Mouse (Mus musculus) inflammation-experienced regulatory T-cells, adult 6 months (primary cell): ENCODE measurements around the gene Olfr390. TPM values are rescaled to one million over a fixed set of nuclear protein-coding genes. Genes with fewer than 3 reads are reported as not detected.

Source experiments
- ATAC-seq: one replicate; pipeline ENCODE4 v1.8.0; 2017
- polyA plus RNA-seq, 3 experiments: library from polyadenylated mRNA; unstranded; fragments of 100-300 nt; shearing (Covaris generic); gene quantifications; one replicate each; pipeline ENCODE4 v1.2.1; 2017

The Olfr390 gene
- polyA plus RNA-seq: not detected

DNA sequence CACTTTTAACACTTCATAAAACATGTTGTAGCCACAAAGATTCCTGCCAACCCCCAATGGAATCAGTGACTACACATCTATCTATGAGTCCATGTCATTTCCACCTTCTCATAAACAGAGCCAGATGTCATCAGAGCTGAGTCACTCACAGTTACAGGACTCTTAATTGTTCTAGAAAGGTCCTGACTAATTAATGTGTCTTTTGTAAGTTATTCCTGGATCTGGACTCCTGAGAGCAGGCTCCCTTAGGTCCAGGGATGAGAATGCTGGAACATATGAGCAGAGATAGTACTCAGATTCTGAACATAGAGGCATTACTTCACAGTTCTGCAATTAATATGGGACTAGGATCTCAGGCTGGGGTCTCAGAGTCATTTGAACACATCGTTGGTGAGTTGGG, at the start of gene Olfr390:
TSS of gene Olfr390 (plus strand) at position 301 of the 400 bp plus-strand sequence.
- ATAC-seq: no peak

DNA sequence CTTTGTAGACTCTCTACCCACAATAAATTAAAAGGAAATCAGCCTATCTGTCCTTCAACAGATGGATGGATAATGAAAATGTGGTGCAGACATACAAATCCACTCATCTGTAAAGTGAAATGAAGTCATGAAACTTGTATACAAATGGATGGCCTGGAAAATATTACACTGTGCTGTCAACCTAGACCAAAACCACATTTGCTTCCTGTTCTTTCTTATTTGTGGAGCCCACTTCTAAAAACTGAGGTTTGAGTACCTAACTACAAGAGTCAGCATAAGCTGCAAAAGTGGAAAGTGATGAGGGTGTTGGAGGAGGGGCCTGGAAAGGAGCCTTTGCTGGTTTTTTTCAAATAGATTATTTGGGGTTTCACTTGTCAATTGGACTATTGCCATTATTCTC, 23.6 kb upstream of the Olfr390 start:
- no peak for ATAC-seq

DNA sequence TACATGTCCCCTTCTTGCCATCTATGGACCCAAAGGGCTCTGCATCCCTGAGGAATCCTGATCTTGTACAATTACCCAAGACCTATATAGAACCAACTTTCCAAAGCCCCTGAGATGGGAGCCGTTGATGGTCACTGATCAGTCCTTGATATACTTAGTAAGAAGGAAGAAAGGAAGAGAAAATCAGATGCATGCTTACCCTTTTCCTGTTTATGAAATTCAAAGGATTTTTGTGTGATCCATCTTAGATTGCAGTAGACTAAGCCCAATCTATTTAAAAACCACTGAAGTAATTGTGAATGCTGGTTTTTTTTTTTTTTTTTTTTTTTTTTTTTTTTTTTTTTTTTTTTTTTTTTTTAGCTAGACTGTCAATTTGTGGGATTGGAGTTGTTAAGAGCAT, 2.2 kb upstream of the Olfr390 start, which contains the start of gene Olfr389:
TSS of gene Olfr389 (minus strand) at position 101 of the 400 bp plus-strand sequence.
- ATAC-seq: no peak

DNA sequence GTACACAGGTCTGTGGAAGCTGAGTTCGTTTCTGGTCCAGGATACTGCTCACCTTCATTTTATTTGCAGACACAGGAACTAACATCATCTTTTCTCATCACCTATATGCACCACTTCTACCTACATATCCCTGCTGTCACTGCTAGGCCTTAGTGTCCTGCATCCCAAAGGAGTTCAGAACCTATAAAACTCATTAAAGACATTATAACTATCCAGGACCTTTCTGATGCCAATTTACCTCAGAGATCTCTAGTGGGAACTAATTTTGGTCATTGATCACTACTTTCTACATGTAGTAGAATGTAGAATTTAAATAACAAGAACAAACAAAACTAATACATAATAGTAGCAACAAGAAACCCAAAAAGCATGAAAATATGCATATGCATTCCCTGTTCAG, 20.2 kb downstream of the Olfr390 start, which contains the start of gene Olfr391-ps:
TSS of gene Olfr391-ps (minus strand) at position 101 of the 400 bp plus-strand sequence.
- no peak for ATAC-seq

DNA sequence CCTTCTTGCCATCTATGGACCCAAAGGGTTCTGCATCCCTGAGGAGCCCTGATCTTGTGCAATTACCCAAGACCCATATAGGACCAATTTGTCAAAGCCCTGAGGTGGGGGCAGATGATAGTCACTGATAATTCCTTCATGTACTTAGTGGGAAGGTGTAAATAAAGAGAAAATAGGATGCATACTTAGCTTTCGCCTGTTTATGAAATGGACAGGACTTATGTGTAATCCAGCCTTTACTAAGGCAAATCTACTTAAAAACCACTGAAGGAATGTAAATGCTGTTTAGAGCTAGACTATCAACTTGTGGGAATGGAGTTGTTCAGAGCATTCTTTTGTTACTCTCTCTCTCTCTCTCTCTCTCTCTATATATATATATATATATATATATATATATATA, 34.2 kb downstream of the Olfr390 start, which contains the start of gene Olfr392:
TSS of gene Olfr392 (minus strand) at position 101 of the 400 bp plus-strand sequence.
- no peak for ATAC-seq

Other genes with a start within 250 kb of the Olfr390 start
- not detected for gene Olfr385, start 190.0 kb upstream of the Olfr390 start, polyA plus RNA-seq
- not detected for gene Olfr384, start 184.4 kb upstream of the Olfr390 start, polyA plus RNA-seq
- not detected for gene Zfp735, start 94.2 kb upstream of the Olfr390 start, polyA plus RNA-seq
- not detected for gene Olfr389, start 2.3 kb upstream of the Olfr390 start, polyA plus RNA-seq
- not detected for gene Olfr391-ps, start 20.1 kb downstream of the Olfr390 start, polyA plus RNA-seq
- under 1 TPM in 1 of 3 experiments, not detected in 2; 0.17 TPM for gene Olfr392, start 34.1 kb downstream of the Olfr390 start, polyA plus RNA-seq
- gene Olfr393, start 68.5 kb downstream of the Olfr390 start, polyA plus RNA-seq: not detected
- not detected for gene Olfr394, start 107.8 kb downstream of the Olfr390 start, polyA plus RNA-seq
- not detected for gene Olfr395, start 126.3 kb downstream of the Olfr390 start, polyA plus RNA-seq
- gene Olfr23, start 153.7 kb downstream of the Olfr390 start, polyA plus RNA-seq: not detected
- gene Olfr397, start 177.9 kb downstream of the Olfr390 start, polyA plus RNA-seq: not detected
- gene Olfr398, start 207.4 kb downstream of the Olfr390 start, polyA plus RNA-seq: not detected